Mouse (Mus musculus) ZHBTc4 (cell line): Measurements from ENCODE around the gene Med6.
A peak's percentile ranks its signal among the peaks of the same experiment; 100 is the strongest.

Source experiments
- DNase-seq: peaks from one replicate; pipeline ENCODE4 v3.0.0-alpha.2; 2011; ENCODE audit warnings: low read depth, low spot score

The Med6 gene

DNA sequence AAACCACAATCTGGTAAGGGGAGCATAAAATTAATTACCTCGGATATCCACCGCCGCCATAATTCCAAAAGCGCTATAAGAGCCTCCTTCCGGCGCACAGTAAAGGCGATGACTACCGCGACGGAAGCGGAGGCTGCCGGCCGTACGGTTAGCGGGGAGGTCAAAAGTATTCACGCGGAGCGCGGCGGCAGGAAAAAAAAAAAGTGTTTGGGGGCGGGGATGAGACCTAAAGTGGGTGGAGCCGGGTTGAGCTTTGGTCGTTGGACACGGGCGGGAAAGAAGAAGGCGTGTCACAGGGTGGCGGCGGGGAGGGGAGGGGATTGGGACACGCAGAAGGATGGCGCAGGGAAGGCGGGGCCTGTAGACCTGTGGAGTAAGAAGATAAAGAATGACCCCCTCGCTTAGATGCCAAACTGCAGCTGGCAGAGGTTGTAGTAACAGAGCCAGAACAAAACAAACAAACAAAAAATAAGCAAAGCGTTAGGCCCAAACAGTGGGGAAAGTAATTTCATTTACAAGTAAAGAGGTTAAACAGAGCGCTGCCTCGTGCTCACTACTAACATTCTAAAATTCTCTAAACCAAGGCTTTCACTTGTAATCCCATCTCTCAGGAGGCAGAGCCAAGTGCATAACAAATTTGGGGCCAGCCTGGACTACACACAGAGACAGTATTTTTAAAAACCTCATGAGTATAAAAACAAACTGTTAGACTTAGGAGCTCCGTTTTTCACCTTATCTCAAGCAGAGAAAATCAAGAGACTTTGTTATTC lies at the start of gene Med6:
TSS of gene Med6 (minus strand) at position 107 of the 770 bp plus-strand sequence.
- peak; percentile 99 for DNase-seq

DNA sequence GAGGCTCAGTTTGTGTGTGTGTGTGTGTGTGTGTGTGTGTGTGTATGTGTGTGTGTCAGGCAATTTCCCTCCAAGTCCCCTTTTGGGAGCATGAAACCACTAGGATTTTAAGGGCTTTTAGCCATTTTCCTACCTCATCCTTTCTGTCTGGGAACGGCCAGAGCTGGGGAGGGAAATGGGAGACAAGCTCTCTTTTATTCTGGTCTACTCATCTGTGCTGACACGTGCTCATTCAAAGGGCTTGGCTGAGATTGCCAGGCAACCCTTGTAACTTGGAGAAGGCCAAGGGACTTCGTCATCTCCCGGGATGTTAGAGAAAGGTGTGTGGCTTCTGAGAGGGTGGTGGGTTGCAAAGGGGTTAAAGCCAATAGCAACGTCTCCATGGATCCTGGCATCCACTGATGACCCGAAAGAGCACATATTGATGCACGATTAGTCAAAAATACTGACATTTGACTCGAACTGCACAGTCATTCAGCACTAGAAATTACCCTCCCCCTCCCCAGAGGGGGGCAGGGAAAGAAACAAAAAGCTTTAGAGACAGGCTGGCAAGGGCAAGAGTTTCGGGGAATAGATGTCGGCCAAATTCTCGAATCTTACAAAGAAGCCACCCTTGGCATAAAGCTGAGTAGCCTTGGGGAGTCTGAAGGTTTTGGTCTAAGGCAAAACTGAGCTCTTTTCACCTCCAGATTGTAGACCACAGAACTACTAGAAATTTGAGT lies 47.7 kb upstream of the Med6 start:
- no peak for DNase-seq

GRCm38 (mm10) chr12:81640656-81641055 lies 45.8 kb upstream of the Med6 start:
- no peak for DNase-seq

- DNase-seq, result no peak
These were observed 38.4 kb upstream of the Med6 start for GRCm38 (mm10) chr12:81633246-81633645.

DNA sequence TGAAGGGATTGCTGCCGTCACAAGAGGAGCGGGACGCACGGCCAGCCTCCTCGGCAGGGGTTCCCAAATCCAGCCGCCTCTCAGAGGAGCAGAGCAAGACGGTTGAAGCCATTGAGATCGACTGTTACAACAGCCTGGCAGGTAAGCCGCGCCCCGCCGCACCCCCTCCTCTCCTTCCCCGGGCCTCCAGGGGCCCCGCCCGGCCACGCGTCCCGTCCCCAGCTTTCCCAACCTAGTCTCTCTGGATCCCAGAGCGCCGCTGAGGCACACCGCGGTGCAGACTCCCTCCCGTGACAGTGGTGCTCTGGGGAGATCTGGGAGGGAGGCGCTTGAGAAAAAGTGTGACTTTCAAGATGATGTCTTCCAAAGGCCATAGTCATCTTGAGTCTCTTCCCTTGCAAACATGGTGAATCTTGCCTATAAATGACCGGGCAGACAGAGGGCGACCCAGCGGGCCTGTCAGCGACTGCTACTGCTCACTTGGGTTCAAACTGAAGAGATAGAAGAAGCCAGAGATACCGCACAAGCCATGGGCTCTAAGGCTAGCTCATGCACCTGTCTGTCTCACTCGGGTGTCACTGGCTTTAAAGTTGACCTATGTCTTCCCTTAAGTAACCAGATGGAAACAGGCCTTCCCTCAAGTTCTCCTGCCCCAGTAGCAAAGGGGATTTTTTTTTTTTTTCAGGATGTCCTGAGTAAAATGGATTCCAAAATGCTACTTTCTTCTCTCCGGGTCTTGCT lies 37.0 kb upstream of the Med6 start:
- peak; percentile 78 for DNase-seq

DNA sequence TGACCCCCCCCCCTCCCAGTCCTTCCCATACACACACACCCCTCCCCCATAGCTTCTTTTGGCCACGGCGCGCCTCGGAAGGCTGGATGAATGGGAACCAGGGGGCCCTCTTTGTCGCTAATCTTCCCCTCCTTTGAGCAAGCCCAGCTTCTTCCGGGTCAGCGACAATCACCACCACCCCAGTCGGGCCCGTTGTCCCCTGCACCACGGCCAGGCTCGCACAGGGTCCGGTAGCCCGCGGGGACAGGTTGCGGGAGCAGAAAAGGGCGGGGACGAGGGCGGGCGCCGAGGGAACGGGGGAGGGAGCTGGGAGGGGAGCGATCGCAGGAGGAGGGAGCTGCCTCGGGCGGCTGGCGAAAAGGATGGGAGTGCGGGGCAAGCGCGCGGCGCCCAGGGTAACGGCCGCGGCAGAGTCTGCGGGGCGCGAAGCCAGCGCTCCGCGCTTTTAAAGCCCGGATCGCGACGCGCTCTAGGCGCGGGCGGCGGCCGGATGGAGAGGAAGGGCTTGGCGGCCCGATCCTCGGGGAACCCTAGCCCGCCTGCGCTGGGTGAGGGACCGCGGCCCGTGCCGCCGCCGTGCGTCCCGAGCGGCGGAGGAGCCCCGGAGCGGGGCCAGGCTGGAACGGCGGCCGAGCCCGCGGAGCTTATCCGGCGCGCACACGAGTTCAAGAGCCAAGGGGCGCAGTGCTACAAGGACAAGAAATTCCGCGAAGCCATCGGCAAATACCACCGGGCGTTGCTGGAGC lies 36.3 kb upstream of the Med6 start, which contains the start of gene Ttc9:
TSS of gene Ttc9 (plus strand) at position 335 of the 746 bp plus-strand sequence.
- DNase-seq, result peak; percentile 88

DNA sequence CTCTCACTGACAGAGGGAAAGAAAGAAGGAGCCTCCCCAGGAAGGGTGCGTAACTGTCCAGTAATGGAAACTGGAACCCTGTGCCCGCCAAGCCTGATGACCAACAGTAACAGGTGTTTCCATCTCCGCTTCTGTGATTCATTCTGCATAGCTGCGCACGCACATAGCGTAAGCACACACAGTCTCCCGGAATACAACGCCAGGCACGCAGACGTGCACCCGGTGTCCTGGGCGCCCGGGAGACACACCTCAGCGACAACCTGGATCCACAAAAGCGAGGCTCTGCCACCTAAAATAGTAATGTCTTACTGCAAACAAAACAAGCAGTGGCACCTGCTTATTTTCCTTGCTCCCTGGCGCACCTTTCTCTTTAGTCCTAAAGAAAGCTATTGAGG lies 35.7 kb upstream of the Med6 start:
- DNase-seq, result peak; percentile 76

- DNase-seq, result no peak
These were observed 33.3 kb upstream of the Med6 start for GRCm38 (mm10) chr12:81628091-81628490.

GRCm38 (mm10) chr12:81627426-81627825 lies 32.6 kb upstream of the Med6 start:
- DNase-seq, result no peak

- DNase-seq, result no peak
These were observed 31.5 kb upstream of the Med6 start for GRCm38 (mm10) chr12:81626226-81626861.

- DNase-seq, result no peak
These were observed 28.6 kb upstream of the Med6 start for GRCm38 (mm10) chr12:81623377-81623776.

- peak; percentile 90 for DNase-seq
These were observed 24.5 kb upstream of the Med6 start for GRCm38 (mm10) chr12:81619302-81619701.

- DNase-seq, result no peak
These were observed 22.2 kb upstream of the Med6 start for GRCm38 (mm10) chr12:81616980-81617379.

DNA sequence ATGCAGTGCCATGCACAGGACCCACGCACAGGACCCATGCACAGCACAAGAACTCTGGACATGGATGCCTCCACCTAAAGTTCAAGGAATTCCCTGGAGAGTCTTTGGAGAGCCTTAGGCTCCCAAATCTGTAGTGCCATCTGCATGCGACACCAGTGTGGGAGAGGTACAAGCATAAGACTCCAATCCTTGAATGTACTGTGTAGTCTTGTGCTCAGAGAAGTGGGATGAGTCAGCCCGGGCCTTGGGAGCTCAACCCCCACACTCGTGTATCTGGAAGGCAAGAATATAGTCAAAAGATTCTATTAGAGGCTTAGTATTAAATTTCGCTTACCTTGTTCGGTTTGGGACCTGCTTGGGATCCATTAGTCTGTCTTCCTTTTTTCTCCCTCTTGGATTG lies 21.0 kb upstream of the Med6 start:
- no peak for DNase-seq

GRCm38 (mm10) chr12:81609445-81609844 lies 14.6 kb upstream of the Med6 start:
- no peak for DNase-seq

- DNase-seq, result no peak
These were observed 10.4 kb upstream of the Med6 start for GRCm38 (mm10) chr12:81604995-81605784.

GRCm38 (mm10) chr12:81596547-81597262 lies 1.9 kb upstream of the Med6 start:
- DNase-seq, result no peak

- no peak for DNase-seq
These were observed 26.4 kb downstream of the Med6 start, which contains the start of gene Adam21 for GRCm38 (mm10) chr12:81568374-81568773. Gene Adam21 (minus strand): TSS chr12:81568474.

DNA sequence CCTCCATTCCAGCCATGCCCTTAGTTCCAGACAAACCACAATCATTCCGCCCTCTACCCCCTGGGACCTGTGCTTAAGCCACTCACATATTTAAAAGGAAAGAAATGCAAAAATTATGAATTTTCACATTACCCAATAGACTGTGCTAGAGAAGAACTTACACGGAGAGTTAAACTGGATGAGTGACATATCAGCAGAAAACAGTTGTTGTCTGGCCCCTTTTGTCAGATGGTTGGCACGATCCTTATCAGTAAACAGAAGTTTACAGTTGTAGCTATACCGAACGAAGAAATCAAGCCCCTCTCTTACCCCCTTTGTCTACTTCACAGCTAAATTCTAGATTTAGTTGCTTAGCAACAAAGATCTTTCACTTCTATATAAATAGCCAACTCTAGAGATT lies 26.9 kb downstream of the Med6 start:
- no peak for DNase-seq
